Mouse (Mus musculus): ENCODE measurements around the gene Srcin1.

DNA sequence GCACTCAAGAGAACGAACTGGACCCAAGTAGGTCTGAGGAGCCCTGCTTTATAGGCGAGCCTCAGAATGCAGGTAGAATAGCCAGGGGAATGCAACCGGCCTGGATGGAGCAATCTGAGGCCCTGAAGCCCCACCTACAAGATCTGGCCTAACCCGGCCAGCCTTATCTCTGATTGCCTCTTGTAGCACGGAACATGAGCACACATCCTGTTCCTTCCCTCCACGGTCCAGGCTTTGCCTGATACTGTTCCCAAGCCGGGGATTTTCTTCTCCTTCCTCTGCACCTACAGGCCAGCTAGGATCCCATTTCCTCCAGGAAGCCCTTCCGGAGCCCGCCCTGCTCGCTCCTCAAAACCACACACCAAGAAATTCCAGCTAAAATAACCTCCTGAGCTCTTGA is 9.9 kb upstream of the Srcin1 start:
- TF ChIP-seq CTCF (IDR thresholded peaks at IDR 0.05; ENCODE audit: borderline replicate concordance, extremely low read depth, insufficient read depth, insufficient read length) (no peak), POLR2A (IDR thresholded peaks at IDR 0.05; ENCODE audit: borderline replicate concordance, extremely low read depth, insufficient read depth, insufficient read length, poor library complexity, severe bottlenecking) (no peak)
